Mouse (Mus musculus) Muller cell, postnatal 12 days (primary cell): Measurements from ENCODE around the gene Cul4b.
A peak's percentile ranks its signal among the peaks of the same experiment; 100 is the strongest.
"Not testable (repeated sequence)": the region's sequence is repeated elsewhere in the genome, so short reads cannot be mapped to it uniquely, and the experiment has no call there.

Experiments used
- DNase-seq: peaks from one replicate; pipeline ENCODE4 v3.0.0-alpha.2; 2015; ENCODE audit errors: inconsistent ontology term

Gene Cul4b

GRCm38 (mm10) chrX:38576078-38576477 lies at the start of gene Cul4b:
Cul4b (minus strand) TSS chrX:38576196.
- no peak for DNase-seq

DNA sequence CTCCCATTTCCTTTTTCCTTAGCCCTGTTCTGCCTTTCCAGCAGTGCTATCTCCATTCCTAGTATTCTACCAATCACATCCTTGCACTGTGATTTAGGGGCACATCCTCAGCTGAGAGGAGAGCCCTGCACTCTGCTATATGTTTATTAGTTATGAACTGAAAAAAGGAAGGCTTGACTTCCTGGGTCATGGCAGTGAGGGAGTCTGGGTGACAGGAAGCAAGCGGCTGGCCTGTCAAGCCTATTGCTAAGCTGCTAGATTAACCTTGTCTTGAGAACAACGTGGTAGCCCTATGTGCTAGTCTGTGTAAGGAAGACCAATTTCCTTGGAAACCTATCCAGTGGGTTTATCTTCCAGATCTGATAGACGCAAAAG lies 25.0 kb upstream of the Cul4b start:
- peak; percentile 10 for DNase-seq

DNA sequence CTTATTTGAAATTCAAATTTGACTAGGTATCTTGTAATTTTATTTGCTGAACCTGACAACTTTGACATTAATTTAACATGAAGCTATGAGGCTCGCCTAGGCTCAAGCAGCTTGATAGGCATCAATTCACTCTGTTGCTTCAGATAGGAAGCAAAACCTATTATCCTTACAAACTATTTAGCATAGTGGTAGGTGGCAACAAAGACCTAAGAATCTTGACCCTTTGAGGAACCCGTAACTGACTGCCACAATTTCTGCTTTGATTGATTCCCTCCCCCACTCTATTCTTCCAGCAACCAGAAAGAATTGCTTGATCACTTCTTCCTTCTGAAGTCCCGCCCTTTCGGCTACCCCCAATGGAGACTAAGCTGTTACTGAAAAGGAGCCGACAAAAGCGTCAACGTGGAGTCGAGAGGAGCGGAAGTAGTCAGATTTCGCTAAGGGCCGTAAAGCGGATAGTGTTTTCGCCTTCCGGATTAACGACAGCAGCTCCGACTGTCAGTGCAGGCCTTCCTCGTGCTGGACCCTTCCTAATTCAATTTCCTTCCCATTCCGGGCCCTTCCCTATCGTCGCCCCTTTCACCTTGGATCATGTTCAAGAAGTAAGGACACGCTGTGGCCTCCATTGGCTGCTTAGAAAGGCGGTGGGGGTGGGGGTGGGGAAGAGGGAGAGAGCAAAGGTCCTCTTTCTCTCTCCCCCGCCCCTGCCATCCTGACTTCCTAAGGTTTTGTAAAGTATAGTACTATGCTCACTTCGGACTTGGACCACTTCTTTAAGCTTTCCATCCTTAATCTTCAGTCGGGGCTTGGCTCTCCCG lies 24.4 kb upstream of the Cul4b start, which contains the start of gene Mcts1:
Gene Mcts1, plus strand, starts transcription at position 402 of the 818 bp plus-strand sequence.
- DNase-seq, result peak; percentile 73

GRCm38 (mm10) chrX:38593180-38593889 lies 17.3 kb upstream of the Cul4b start:
- no peak for DNase-seq

- DNase-seq, result no peak
Measured at GRCm38 (mm10) chrX:38591749-38592148, 15.8 kb upstream of the Cul4b start.

DNA sequence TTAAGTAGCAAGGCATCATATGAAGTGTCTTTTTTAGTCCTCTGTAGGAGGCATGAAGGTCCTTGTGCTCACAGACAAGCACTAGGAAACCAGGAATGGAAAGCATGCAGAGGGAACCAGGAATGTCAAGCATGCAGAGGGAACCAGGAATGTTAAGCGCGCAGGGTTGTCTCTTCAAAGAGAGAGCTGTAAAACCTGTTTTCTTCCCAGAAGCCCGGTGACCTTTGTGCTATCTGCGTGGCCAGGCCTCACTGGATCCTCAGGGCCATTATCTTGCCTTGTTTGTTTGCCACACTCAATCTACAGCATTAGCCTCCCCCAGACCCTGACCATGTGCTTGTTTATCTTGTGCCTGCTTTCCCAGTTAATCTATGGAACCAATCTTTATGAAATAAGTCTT lies 13.8 kb upstream of the Cul4b start:
- peak; percentile 71 for DNase-seq

GRCm38 (mm10) chrX:38583261-38583660 lies 7.3 kb upstream of the Cul4b start:
- DNase-seq, result no peak

- no peak for DNase-seq
Measured at GRCm38 (mm10) chrX:38581140-38581539, 5.1 kb upstream of the Cul4b start.

DNA sequence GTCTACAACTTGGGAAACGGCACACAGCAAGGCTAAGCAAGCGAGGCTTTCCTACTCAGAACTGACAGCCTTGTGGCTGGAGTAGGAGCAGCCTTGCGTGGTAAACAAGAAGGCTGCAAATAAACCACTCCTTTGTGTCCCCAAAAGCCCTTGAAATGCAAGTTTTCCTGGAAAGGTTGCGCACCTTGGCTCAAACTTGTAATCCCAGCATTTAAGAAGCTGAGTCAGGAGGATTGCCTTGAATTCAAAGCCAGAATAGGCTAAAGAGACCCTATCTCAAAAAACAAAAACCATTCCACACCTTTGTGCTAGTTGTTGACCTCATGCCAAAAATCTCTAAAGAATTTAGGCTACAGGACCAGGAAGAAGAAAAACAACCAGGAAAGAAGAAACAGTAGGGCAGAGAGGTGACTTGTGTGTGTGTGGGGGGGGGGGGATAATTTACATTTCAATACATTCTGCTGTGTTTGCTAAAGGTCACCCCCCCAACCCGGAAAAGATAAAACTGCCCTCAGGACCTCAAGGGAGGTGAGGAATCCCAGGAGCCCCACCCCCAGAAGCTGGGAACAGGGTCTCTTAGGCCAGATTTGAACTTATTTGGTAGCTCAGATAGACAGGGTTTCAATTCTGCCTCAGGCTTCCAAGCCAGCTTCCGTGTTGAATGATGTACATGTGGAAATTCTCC lies 9.3 kb downstream of the Cul4b start:
- DNase-seq, result no peak

DNA sequence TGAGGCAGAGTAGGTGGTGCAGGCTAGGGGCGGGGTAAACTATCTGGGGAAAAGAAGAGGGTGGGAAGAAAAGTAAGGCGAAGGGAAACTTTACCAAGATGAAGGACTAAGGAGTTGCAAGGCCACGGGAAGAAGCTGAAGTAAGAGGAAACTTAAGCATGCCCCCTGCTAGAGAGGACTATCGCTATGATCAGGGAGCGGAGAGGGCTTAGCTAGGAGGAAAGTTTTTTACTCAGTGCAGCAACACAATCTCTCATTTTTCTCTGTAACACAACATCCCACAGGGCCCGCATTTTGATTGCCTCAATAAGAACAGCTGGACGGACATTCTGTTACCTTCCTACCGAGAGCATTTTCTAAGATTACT lies 10.8 kb downstream of the Cul4b start:
- no peak for DNase-seq

DNA sequence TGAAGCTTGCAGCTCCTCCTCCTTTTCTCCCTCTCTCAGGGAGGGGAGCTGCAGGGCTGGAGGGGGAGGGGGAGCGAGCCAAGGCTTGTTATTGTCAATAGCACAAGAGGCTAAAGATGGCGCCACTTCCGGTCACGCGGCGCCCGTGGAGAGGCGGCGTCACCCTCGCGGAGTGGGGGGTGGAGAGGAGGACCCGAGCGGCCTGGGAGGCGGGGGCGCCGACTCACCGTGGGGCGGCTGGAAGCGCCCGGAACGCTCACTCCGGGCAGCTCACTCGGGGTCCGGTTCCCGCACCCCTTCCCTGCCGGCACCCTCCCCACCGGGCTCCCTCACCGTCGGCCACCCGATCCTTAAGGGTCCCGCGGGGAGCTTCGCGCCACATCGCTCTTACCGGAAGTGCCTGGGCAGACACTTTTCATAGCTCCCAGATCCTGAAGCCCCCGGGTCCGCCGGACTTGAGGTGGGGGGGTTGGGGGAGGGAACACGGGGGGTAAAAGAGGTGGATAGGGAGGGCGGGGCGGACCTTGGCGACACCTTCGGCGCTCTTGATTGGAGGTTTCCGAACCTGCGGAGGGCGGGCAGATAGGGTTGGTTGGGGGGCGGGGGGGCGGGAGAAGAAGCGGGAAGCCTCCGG lies 11.3 kb downstream of the Cul4b start:
- peak; percentile 95 for DNase-seq

DNA sequence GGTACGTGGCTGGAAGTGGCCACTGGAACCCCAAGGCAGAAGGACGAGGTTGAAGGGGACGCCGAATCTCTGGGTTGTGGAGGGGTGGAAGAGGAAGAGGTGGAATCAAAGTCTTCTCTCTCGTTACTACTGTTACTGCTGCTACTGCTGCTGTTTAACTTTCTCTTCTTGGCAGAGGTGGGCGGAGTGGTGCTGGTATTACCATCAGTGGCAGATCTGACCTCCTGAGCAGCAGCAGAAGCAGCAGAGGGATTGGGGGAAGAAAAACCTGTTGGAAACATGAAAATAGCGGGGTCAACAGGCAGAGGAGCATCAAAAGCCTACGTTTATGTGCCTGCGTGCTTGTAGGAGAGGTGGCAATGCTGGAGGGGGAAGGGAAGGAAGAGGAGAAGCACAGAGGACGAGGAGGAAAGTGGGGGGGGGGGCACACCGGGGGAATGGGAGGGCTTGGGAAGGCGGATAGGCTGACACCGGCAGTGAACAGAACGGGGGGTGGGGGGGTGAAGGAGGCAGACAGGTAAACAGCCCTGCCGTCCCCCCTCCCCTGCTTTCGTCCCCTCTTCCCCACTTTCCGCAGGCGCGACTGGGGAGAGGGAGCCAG lies 12.0 kb downstream of the Cul4b start:
- DNase-seq, result no peak

DNA sequence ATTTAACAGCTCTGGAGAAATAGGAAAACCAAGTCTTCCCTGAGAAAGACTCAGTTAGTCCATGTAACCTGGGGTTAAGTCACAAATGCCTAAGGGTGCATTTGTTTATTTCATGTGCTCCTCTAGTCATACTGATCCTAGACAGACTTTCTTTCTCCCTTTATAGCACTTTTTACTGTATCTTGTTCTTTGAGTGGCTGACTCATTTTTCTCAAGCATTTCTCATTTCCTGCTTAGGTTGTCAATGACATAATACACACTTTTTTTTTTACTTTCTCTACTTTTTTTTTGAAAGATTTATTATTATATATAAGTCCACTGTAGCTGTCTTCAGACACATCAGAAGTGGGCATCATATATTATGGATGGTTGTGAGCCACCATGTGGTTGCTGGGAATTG lies 22.7 kb downstream of the Cul4b start:
- DNase-seq, result no peak

DNA sequence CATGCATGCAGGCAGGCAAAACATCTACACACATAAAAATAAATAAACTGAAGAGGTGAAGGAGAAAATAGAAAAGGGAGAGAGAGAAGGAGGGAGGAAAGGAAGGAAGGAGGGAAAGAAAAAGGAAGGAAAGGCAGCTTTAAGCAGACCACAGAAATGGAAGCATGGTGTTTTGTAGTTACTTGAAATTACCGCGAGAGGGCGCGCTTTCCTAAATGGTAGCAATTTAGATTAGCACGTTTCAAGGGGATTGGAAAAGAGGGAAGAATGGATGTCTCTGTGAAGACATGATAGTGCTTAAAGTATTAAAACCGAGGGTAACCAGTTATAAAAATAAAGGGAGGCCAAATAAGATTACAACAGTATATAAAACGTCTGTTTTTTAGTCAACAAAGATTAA lies 61.4 kb downstream of the Cul4b start:
- peak; percentile 12 for DNase-seq

DNA sequence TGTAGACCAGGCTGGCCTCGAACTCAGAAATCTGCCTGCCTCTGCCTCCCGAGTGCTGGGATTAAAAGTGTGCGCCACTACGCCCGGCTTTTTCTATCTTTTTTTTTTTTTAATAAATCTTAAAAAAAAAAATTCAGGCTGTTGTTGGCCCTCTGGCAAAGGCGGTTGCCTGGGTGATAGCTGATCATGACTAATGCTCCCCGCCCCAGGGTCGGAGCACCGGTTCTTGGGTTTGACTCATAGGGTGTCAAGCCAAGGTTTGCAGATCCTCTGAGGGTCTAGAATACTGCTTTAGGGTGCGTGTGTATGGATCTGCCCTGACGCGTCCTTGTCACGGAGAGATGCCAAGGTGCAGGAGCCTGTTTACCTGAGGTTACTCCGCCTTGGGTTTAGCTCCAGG lies 71.2 kb downstream of the Cul4b start:
- DNase-seq, result no peak

- not testable (repeated sequence) for DNase-seq
Measured at GRCm38 (mm10) chrX:38502182-38502581, 73.8 kb downstream of the Cul4b start.

- DNase-seq, result not testable (repeated sequence)
Measured at GRCm38 (mm10) chrX:38485464-38485863, 90.5 kb downstream of the Cul4b start.
